Mouse (Mus musculus) myocyte (in vitro differentiated cells): Measurements from ENCODE around the gene Zfp618.

Source experiments
- E2F4 ChIP-seq: IDR thresholded peaks from one replicate; pipeline ENCODE4 v1.6.1; 2011; ENCODE audit warnings: mild to moderate bottlenecking, control low read depth, moderate library complexity; ENCODE audit not compliant: insufficient read depth
- POLR2A ChIP-seq: IDR thresholded peaks from one replicate; pipeline ENCODE4 v1.6.1; 2011; ENCODE audit warnings: low read depth, mild to moderate bottlenecking, control low read depth, moderate library complexity; ENCODE audit not compliant: insufficient read length

- TF ChIP-seq POLR2A (no peak), E2F4 (no peak)
These were observed 98.0 kb downstream of the Zfp618 start for GRCm38 (mm10) chr4:63063360-63063759.
